Mouse (Mus musculus) CH12.LX (cell line): ENCODE measurements at regions not wholly inside any gene's neighbourhood (a gene's known extent, or its start where the extent isn't known, plus 50 kb on each side); places are given as distances from the start of the nearest gene placed in this dataset.

Experiments used
- DNase-seq: peaks from one replicate; pipeline ENCODE4 v3.0.0-alpha.2; 2013; ENCODE audit errors: extremely low read depth
- H3K27ac ChIP-seq: 2 replicates; pipeline ENCODE4 v1.5.1; 2012; ENCODE audit warnings: low read depth, mild to moderate bottlenecking, control low read depth, moderate library complexity; ENCODE audit not compliant: insufficient read depth
- H3K27me3 ChIP-seq: replicated peaks from 2 replicates; pipeline ENCODE3; 2012; ENCODE audit warnings: inconsistent platforms
- H3K36me3 ChIP-seq, 2 experiments: replicated peaks in 1 of 2; 2 replicates each; pipeline versions ENCODE3 to v1.6.1; 2012; ENCODE audit warnings: inconsistent platforms in 1 of 2, low read length in 1 of 2, mild to moderate bottlenecking in 1 of 2, mixed read lengths in 1 of 2, moderate library complexity in 1 of 2; ENCODE audit not compliant: control insufficient read depth in 1 of 2, insufficient read depth in 1 of 2
- H3K4me1 ChIP-seq, 2 experiments: 2 replicates each; pipeline ENCODE4 v1.6.1; 2012; ENCODE audit warnings: inconsistent platforms in 1 of 2, moderate library complexity in 1 of 2; ENCODE audit not compliant: insufficient read depth in 2 of 2, control insufficient read depth in 1 of 2
- H3K4me2 ChIP-seq: 2 replicates; pipeline ENCODE4 v1.6.1; 2012; ENCODE audit warnings: low read depth, mild to moderate bottlenecking, control low read depth; ENCODE audit not compliant: poor library complexity, insufficient read depth, severe bottlenecking
- H3K4me3 ChIP-seq, 3 experiments: fragments of 150-350 bp in 1 of 3; sonication (generic) in 1 of 3; replicated peaks in 1 of 3; 2 replicates each; pipeline versions ENCODE3 to v1.5.1; 2011 to 2012; ENCODE audit warnings: low read depth in 2 of 3, low read length in 2 of 3, mild to moderate bottlenecking in 2 of 3, moderate library complexity in 2 of 3, control low read depth in 1 of 3, improper control_type of control experiment in 1 of 3, inconsistent platforms in 1 of 3, mixed read lengths in 1 of 3; ENCODE audit not compliant: poor library complexity in 1 of 3
- H3K79me2 ChIP-seq: replicated peaks from 2 replicates; pipeline ENCODE4 v1.6.1; 2012; ENCODE audit warnings: mild to moderate bottlenecking, moderate library complexity; ENCODE audit not compliant: control insufficient read depth, poor library complexity, insufficient read depth, severe bottlenecking; ENCODE audit errors: extremely low read depth
- H3K9ac ChIP-seq: 2 replicates; pipeline ENCODE4 v1.6.1; 2012; ENCODE audit warnings: low read depth, mild to moderate bottlenecking, control low read depth, moderate library complexity; ENCODE audit not compliant: insufficient read depth
- H3K9me3 ChIP-seq: replicated peaks from 2 replicates; pipeline ENCODE3; 2012; ENCODE audit warnings: low read length, inconsistent platforms, mixed read lengths
- BHLHE40 ChIP-seq: IDR thresholded peaks from 2 replicates; pipeline ENCODE4 v1.6.1; 2011; ENCODE audit warnings: mild to moderate bottlenecking, low read depth, low read length, improper control_type of control experiment
- CHD1 ChIP-seq: IDR thresholded peaks from 2 replicates; pipeline ENCODE4 v1.6.1; 2012; ENCODE audit warnings: low read depth, low read length, improper control_type of control experiment, inconsistent platforms
- CHD2 ChIP-seq: IDR thresholded peaks from 2 replicates; pipeline ENCODE4 v1.6.1; 2011; ENCODE audit warnings: low read length, improper control_type of control experiment
- E2F4 ChIP-seq: IDR thresholded peaks from 2 replicates; pipeline ENCODE4 v1.6.1; 2011; ENCODE audit warnings: low read depth, low read length, improper control_type of control experiment; ENCODE audit not compliant: insufficient replicate concordance
- ETS1 ChIP-seq: conservative IDR thresholded peaks from 2 replicates; pipeline ENCODE4 v1.6.1; 2012; ENCODE audit warnings: low read depth, mild to moderate bottlenecking, inconsistent platforms, low read length, improper control_type of control experiment, moderate library complexity
- GABPA ChIP-seq: IDR thresholded peaks from 2 replicates; pipeline ENCODE4 v1.6.1; 2012; ENCODE audit warnings: low read depth, low read length, improper control_type of control experiment, inconsistent platforms; ENCODE audit not compliant: insufficient replicate concordance
- HCFC1 ChIP-seq: IDR thresholded peaks from 2 replicates; pipeline ENCODE4 v1.6.1; 2012; ENCODE audit warnings: low read depth, mild to moderate bottlenecking, inconsistent platforms, low read length, improper control_type of control experiment
- IRF4 ChIP-seq: IDR thresholded peaks from 2 replicates; pipeline ENCODE4 v1.6.1; 2014; ENCODE audit warnings: low read depth, mild to moderate bottlenecking, inconsistent platforms, low read length, improper control_type of control experiment
- JUN ChIP-seq: IDR thresholded peaks from 2 replicates; pipeline ENCODE4 v1.6.1; 2011; ENCODE audit warnings: low read depth, mild to moderate bottlenecking, low read length, improper control_type of control experiment, moderate library complexity; ENCODE audit not compliant: insufficient read depth
- KAT2A ChIP-seq: IDR thresholded peaks from 2 replicates; pipeline ENCODE4 v1.6.1; 2012; ENCODE audit warnings: low read length, improper control_type of control experiment, inconsistent platforms; ENCODE audit not compliant: insufficient replicate concordance
- MAFK ChIP-seq: IDR thresholded peaks from 2 replicates; pipeline ENCODE4 v1.6.1; 2011; ENCODE audit warnings: low read length, improper control_type of control experiment; ENCODE audit not compliant: insufficient replicate concordance
- MAX ChIP-seq: IDR thresholded peaks from 2 replicates; pipeline ENCODE4 v1.6.1; 2011; ENCODE audit warnings: low read length, improper control_type of control experiment
- MAZ ChIP-seq: IDR thresholded peaks from 2 replicates; pipeline ENCODE4 v1.6.1; 2012; ENCODE audit warnings: low read depth, mild to moderate bottlenecking, inconsistent platforms, low read length, improper control_type of control experiment, moderate library complexity
- MEF2A ChIP-seq: IDR thresholded peaks from 2 replicates; pipeline ENCODE4 v1.6.1; 2014; ENCODE audit warnings: low read depth, mild to moderate bottlenecking, inconsistent platforms, low read length, improper control_type of control experiment, borderline replicate concordance
- MXI1 ChIP-seq: IDR thresholded peaks from 2 replicates; pipeline ENCODE4 v1.6.1; 2011; ENCODE audit warnings: mild to moderate bottlenecking, low read depth, low read length, improper control_type of control experiment
- NELFE ChIP-seq: IDR thresholded peaks from 2 replicates; pipeline ENCODE4 v1.6.1; 2011; ENCODE audit warnings: low read depth, low read length, improper control_type of control experiment
- NRF1 ChIP-seq: IDR thresholded peaks from 2 replicates; pipeline ENCODE4 v1.6.1; 2014; ENCODE audit warnings: low read depth, mild to moderate bottlenecking, inconsistent platforms, low read length, improper control_type of control experiment, moderate library complexity
- PAX5 ChIP-seq: IDR thresholded peaks from 2 replicates; pipeline ENCODE4 v1.6.1; 2012; ENCODE audit warnings: low read length, inconsistent platforms, mixed read lengths
- POLR2A ChIP-seq: IDR thresholded peaks from 2 replicates; pipeline ENCODE4 v1.6.1; 2011; ENCODE audit warnings: low read depth, mild to moderate bottlenecking, improper control_type of control experiment, low read length
- POLR2AphosphoS2 ChIP-seq: IDR thresholded peaks from 2 replicates; pipeline ENCODE4 v1.6.1; 2011; ENCODE audit warnings: low read depth, low read length, improper control_type of control experiment
- SMC3 ChIP-seq: IDR thresholded peaks from 2 replicates; pipeline ENCODE4 v1.6.1; 2011; ENCODE audit warnings: low read depth, low read length, improper control_type of control experiment
- USF1 ChIP-seq: IDR thresholded peaks from 2 replicates; pipeline ENCODE4 v1.6.1; 2014; ENCODE audit warnings: low read depth, mild to moderate bottlenecking, inconsistent platforms, low read length, improper control_type of control experiment
- USF2 ChIP-seq: conservative IDR thresholded peaks from 2 replicates; pipeline ENCODE4 v1.6.1; 2011; ENCODE audit warnings: low read depth, low read length, improper control_type of control experiment
- ZNF384 ChIP-seq: IDR thresholded peaks from 2 replicates; pipeline ENCODE4 v1.6.1; 2012; ENCODE audit warnings: low read depth, low read length, improper control_type of control experiment, inconsistent platforms
- dilution Hi-C: fragments of 300-500 bp; cut with MboI; formaldehyde crosslinking; loops from 2 replicates; pipeline ENCODE4 v1.14.3; 2020; ENCODE audit warnings: low sequenced_read_pairs; ENCODE audit not compliant: extremely low pct_unique_long_range_greater_than_20kb, extremely low pct_ligation_motif_present
- in situ Hi-C: fragments of 300-500 bp; cut with MboI; formaldehyde crosslinking; loops from 3 replicates; pipeline ENCODE4 v1.14.3; 2019; ENCODE audit warnings: low sequenced_read_pairs, low pct_ligation_motif_present, low pct_unique_long_range_greater_than_20kb, mixed read lengths

GRCm38 (mm10) chr1:185659476-185659875 is 204.8 kb downstream of the Slc30a10 start:
- dilution Hi-C loops = no loop called here
- in situ Hi-C loops = no loop called here

GRCm38 (mm10) chr1:185662336-185662735 is 207.7 kb downstream of the Slc30a10 start:
- peaks cover 33% of the 10 kb centered on the region for H3K9me3 ChIP-seq
- H3K9ac ChIP-seq = no peak overlapping the region
- no peaks in the 10 kb centered on the region for H3K36me3 ChIP-seq
- no peak overlapping the region for H3K27ac ChIP-seq
- H3K4me1 ChIP-seq = no peaks in the 10 kb centered on the region; a peak in 1 of 4 replicates
- H3K4me3 ChIP-seq = no peak overlapping the region
- in situ Hi-C loops = no loop called here
- DNase-seq = no peak
- no peak for TF ChIP-seq USF1
- TF ChIP-seq NRF1 = no peak
- no peak for TF ChIP-seq JUN
- no peak for TF ChIP-seq MAFK
- TF ChIP-seq IRF4 = no peak
- TF ChIP-seq PAX5 = no peak
- no peak for TF ChIP-seq POLR2AphosphoS2
- TF ChIP-seq ETS1 = no peak
- no peak for TF ChIP-seq GABPA
- no peak for TF ChIP-seq USF2
- no peak for TF ChIP-seq POLR2A
- TF ChIP-seq ZNF384 = no peak
- TF ChIP-seq SMC3 = no peak
- TF ChIP-seq MEF2A = no peak
- TF ChIP-seq CHD1 = no peak
- no peak for TF ChIP-seq CHD2
- H3K27me3 ChIP-seq = no peaks in the 10 kb centered on the region
- H3K79me2 ChIP-seq = no peaks in the 10 kb centered on the region
- dilution Hi-C loops = no loop called here
- H3K4me2 ChIP-seq = no peak overlapping the region

More at GRCm38 (mm10) chr1:185659476-185659875, 204.8 kb downstream of the Slc30a10 start:
- Histone ChIP-seq H3K27me3 (no peaks in the 10 kb centered on the region), H3K27ac (no peak overlapping the region), H3K4me1 (no peaks in the 10 kb centered on the region; a peak in 1 of 4 replicates), H3K36me3 (no peaks in the 10 kb centered on the region), H3K4me3 (no peak overlapping the region), H3K9me3 (peaks cover 27% of the 10 kb centered on the region), H3K79me2 (no peaks in the 10 kb centered on the region), H3K4me2 (no peak overlapping the region), H3K9ac (no peak overlapping the region)
- no peak for DNase-seq
- TF ChIP-seq MAX = no peak
- TF ChIP-seq NELFE = no peak
- no peak for TF ChIP-seq HCFC1
- TF ChIP-seq CHD1 = no peak
- TF ChIP-seq POLR2A = no peak
- TF ChIP-seq MAZ = no peak
- TF ChIP-seq KAT2A = no peak
- TF ChIP-seq JUN = no peak
- no peak for TF ChIP-seq BHLHE40
- no peak for TF ChIP-seq E2F4
- TF ChIP-seq PAX5 = no peak
- TF ChIP-seq MXI1 = no peak
